Mouse (Mus musculus) liver, adult 2 months (tissue): Measurements from ENCODE around the gene Arhgef3.

Experiments used
- CTCF ChIP-seq: fragments of 200-500 bp; IDR thresholded peaks from 2 replicates; pipeline ENCODE4 v1.5.1; 2011; ENCODE audit warnings: low read depth, low read length, control low read depth
- POLR2A ChIP-seq: fragments of 200-500 bp; IDR thresholded peaks from 2 replicates; pipeline ENCODE4 v1.6.1; 2011; ENCODE audit warnings: low read length, control low read depth; ENCODE audit not compliant: insufficient read depth; ENCODE audit errors: extremely low read depth

DNA sequence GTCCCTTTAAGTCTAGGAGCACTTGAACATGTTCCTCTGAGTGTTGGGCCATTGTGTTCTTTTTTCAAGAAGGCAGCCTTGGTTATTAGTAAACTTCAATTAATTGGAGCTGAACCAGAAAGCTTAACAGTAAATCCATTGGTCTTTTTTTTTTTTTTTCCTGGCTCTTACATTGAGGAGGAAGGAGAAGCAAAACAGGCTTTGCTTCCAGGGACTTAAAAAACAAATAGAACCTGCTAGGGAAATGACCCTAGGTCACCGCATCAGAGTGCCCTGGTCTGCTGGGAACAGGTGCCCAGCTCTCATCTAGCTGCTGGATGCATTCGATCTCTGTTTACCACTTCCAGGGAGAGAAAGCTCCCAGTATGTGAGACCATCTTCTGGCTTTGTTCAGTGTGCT lies 227.8 kb downstream of the Arhgef3 start:
- TF ChIP-seq POLR2A: no peak
- TF ChIP-seq CTCF: no peak
